Mouse (Mus musculus) cerebellum, adult 11 months (tissue): ENCODE data around the gene Acsm4.
"Not testable (repeated sequence)": the region's sequence is repeated elsewhere in the genome, so short reads cannot be mapped to it uniquely, and the experiment has no call there.

Experiments used
- DNase-seq: peaks from one replicate; pipeline ENCODE4 v3.0.0; 2022

Acsm4 gene

DNA sequence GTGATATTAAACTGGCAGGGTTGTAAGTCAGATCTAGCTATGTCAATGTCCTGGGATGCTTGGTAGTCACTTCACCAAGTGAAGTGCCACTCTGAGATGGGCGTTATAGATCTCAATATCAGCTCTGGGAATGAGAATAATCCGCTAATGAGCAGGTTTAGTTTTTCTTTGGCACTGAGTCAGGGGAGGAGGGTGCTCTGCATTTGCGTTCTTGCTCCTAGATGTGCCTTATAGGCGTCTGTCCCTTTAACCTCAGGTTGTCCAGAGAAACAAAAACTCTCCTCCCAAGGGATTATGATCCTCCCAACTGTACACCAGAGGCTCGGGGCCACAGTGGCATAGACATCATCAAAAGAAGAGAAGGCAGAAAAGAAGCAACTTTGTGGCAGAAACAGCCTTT, at the start of gene Acsm4:
TSS of gene Acsm4 (plus strand) at position 301 of the 400 bp plus-strand sequence.
- no peak for DNase-seq

DNA sequence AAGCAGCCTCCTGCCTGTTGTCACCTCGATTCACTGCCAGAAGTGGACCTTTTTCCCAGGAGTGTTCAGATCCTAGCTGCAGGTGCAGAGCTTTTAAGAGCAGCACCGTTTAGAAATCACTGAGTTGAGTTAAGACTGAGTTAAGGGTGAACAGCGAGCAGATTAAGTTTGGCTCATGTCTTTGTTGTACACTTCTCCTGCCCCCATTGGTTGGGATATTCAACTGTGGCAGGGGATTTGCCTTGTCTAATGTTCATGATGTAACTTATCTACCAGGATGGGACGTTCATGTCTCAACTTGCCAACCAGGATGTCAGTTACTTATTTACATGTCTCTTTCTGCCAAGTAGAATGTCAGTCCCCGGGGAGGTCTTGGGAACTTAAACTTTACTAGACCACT, 47.5 kb upstream of the Acsm4 start:
- no peak for DNase-seq

- DNase-seq, result no peak
Measured at GRCm38 (mm10) chr7:119667893-119668292, 21.9 kb upstream of the Acsm4 start.

DNA sequence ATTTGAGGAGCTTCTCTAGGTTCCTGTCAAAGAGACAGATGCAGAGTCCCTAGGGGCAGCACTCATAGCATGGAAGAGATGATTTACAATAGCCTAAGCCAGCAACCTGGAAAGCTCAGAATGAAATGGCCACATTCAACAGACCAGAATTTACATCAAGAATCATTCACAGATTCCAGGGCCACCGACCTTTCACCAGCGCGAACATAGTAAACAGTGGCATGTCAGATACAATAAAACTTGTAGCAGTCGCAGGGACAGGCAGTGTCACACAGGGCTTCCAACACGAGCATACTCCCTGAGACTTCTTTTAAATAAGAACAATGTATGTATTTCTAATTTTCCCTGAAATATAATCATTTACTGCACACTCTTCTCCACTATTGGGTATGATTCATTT, 19.4 kb upstream of the Acsm4 start:
- DNase-seq, result no peak

- DNase-seq, result no peak
Measured at GRCm38 (mm10) chr7:119670925-119671324, 18.9 kb upstream of the Acsm4 start.

GRCm38 (mm10) chr7:119673465-119673864, 16.4 kb upstream of the Acsm4 start:
- DNase-seq, result peak; percentile 2

GRCm38 (mm10) chr7:119680107-119680506, 9.7 kb upstream of the Acsm4 start:
- DNase-seq, result no peak

GRCm38 (mm10) chr7:119682699-119683098, 7.1 kb upstream of the Acsm4 start:
- DNase-seq, result no peak

- DNase-seq, result no peak
Measured at GRCm38 (mm10) chr7:119692302-119692701, 2.5 kb downstream of the Acsm4 start.

DNA sequence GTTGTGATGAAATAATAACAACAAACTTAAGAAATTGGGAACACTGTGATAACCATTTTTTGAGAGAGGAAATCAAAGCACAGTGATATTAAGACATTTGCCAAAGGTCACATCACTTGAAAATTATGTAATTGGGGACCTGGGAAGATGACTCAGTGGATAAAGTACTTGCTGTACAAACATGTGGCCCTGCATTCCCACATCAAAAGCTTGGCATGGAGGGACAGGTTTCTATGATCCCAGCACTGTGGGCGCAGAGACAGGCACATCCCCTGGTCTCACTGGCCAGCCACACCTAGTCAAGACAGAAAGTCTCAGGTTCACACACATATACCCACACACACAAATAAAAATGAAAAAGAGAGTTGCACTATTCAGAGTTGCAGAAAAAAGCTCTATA, 5.1 kb downstream of the Acsm4 start:
- DNase-seq, result no peak

DNA sequence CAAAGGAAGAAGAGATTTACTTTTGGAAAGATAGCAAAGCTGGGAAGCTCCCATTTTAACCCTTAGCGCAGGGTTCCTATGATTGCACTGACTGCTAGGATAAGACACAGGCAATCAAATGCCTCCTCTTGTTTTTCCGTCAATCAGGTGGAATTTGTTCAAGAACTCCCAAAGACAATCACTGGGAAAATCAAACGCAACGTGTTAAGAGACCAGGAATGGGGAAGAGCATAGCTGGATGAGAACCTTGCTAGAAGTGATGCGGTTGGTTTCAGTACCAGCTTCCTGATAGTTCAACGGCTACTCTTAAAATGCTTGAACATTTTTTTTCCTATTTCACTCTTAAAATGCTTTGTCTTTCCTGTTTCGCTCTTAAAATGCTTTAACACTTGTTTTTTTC, 24.3 kb downstream of the Acsm4 start:
- no peak for DNase-seq

DNA sequence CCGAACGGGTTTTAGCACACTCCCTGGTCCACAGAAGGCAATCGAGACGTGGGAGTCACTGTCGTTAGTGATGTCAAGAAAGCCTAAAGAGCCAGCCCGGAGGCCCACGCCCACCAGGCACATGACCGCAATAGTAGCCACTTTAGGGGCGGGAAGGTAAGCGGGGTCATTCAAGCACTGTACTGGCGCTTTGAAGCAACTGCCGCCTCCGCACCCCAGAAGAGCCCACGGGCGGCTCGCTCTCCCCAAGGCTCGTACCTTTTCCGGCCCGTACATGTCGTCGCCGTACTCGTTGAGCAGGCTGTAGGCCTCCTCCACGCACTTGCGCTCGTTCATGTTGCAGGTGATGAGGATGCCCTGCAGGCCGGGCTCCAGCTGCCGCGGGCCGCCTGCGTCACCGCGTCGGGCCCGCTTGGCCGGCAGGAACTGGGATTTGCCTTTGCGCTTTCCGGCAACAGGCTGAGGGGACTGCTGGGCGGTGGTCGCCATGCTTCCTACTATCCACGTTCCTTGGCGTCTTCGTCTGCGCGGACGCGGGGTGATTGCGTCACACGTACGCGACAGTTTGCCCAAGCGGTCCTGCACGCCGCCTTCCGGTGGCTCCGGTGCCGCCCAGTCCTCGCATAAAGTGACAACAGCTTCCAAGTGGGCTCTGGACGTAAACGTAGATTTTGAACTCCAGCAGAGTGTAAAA, 30.6 kb downstream of the Acsm4 start, which contains the start of gene Thumpd1:
TSS of gene Thumpd1 (minus strand) at position 546 of the 694 bp plus-strand sequence.
- peak; percentile 88 for DNase-seq

- no peak for DNase-seq
Measured at GRCm38 (mm10) chr7:119720947-119721310, 31.1 kb downstream of the Acsm4 start.

- no peak for DNase-seq
Measured at GRCm38 (mm10) chr7:119727621-119728020, 37.8 kb downstream of the Acsm4 start.

GRCm38 (mm10) chr7:119731262-119731661, 41.4 kb downstream of the Acsm4 start:
- not testable (repeated sequence) for DNase-seq

GRCm38 (mm10) chr7:119738877-119739276, 49.1 kb downstream of the Acsm4 start:
- no peak for DNase-seq

DNA sequence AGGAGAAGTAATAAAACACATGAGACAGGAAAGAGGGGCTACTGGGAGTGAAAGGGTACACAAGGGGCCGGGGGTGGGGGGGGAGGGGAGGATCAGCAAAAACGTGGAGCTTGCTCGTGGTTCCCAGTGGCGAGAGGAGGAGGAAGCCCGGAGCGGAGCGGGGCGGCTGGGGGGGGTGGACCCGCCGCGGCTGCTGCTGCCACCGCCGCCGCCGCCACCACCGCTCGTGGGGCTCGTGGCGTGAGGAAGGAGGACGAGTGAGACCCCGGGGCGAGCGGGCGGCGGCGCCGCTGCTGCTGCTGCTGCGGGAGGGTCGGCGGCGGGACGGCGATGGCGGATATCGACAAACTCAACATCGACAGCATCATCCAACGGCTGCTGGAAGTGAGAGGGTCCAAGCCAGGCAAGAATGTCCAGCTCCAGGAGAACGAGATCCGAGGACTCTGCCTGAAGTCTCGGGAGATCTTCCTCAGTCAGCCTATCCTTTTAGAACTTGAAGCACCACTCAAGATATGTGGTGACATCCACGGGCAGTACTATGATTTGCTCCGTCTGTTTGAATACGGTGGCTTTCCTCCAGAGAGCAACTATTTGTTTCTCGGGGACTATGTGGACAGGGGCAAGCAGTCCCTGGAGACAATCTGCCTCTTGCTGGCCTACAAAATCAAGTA, 50.1 kb downstream of the Acsm4 start:
- not testable (repeated sequence) for DNase-seq

- no peak for DNase-seq
Measured at GRCm38 (mm10) chr7:119744321-119744720, 54.5 kb downstream of the Acsm4 start.

DNA sequence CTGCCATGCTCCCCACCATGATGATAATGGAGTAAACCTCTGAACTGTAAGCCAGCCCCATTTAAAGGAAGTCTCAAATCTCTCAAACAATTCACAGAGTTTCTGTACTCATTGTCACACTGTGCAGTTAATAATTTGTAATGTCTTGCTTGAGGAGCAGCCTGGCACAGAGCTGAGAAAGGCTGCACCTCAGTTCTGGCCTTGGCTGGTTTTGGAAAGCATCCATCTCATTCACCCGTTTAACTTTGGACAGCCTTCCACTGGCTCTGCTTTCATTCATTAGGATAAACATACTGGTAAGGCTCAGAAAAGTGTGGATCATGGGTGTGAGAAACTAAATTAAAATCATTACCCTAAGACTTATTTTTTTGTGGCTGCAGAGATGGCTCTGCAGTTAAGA, 56.0 kb downstream of the Acsm4 start:
- DNase-seq, result no peak

DNA sequence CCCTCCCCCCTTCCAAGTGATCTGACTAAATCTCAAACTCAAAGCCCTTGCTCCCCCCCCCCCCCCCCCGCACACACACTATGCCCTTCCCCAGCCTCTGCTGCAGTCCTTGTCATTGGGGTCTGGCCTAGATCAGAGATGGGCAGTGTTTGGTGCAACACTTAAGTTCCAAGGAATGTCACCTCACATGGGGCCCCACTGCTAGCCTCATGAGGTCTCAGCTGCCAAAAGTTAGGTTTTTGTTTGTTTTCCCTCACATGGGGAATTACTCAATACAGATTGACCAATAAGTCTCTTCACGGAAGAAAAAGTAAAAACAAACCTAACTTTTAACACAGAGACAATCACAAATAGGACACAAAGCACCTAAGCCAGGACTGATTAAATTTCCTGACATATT, 58.9 kb downstream of the Acsm4 start:
- no peak for DNase-seq

GRCm38 (mm10) chr7:119749942-119750341, 60.1 kb downstream of the Acsm4 start:
- DNase-seq, result no peak

DNA sequence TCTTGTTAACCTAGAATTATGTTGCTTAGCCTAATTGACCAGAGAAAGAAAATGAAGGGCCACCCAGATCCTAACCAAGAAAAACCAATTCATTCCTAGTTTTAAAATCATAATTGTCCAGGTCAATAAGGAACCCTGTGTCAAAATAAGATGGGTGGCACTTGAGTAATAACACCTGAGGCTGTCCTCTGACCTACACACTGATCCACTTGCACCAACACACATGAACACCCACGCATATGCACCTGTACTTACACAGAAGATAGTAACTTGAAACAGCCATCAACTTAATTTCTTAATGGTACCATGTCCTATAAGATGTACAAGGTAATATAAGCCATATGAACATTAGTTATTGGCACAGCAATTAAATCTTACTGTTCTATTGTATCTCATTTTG, 63.9 kb downstream of the Acsm4 start:
- DNase-seq, result no peak

- no peak for DNase-seq
Measured at GRCm38 (mm10) chr7:119760527-119760951, 70.7 kb downstream of the Acsm4 start, which contains the start of gene Acsm3. Gene Acsm3 (plus strand): TSS chr7:119760923.

DNA sequence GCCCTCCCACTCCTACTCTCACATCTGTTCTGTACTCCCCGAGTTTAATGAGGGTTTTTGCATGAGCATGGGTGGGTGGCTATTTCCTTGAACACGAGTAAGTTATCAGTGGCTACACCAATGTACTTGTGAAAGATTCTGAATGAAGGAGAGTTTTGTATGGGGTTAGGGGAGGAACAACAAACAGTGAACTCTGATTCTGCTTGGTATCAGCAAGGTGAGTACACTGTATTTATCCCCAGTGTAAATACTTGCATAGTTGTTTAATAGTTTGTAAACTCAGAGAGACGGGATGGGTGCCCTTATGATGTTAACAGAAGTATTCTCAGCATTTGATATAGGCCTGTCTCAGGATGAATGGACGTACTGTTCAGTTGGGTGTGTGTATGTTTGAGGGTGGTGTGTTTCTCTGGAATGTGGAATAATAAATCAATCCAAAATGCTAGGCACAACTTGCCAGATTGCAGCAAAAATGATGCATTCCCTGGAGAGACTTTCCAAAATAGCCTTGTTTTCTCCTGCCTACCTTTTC, 72.4 kb downstream of the Acsm4 start:
- DNase-seq, result no peak
